ENCODE assay signal across 18 mouse cellular contexts in the genomic region with DNA sequence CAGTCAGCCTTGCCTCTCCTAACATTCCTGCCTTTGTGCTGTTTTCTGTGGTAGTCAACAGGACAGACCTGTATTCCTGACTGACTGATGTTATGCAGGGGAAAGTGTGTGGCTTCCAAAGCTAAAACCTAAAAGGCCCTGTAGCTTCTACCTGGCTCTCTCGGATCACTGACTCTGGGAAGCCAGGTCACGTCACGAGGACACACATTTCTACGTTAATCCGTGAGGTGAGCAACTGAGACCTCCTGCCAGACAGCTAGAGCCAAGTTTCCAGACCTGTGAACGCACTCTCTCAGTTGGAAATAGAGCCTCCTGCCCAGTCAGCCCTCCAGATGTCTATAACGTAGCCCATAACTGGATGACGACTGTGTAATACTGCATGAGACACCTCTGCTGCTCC. TPM values are rescaled to one million over a fixed set of nuclear protein-coding genes. Genes with fewer than 3 reads are reported as not detected.
DNase-seq lines count a peak whose midpoint lies in the region; ATAC-seq and TF ChIP-seq lines count a peak whose summit lies in the region.
"Had no signal": no experiment of that assay in that cellular context is flagged by ENCODE, and none has a peak within 500 bp of the region (broad histone marks: within the 10 kb centered on the region; RNA-seq: fewer than 3 reads in every experiment).

No protein-coding gene starts in this region.

- no peaks in the 10 kb centered on the region for H3K9me3 ChIP-seq in kidney, embryonic 14.5 days (ENCODE audit: control insufficient read depth, low read length)
- H3K9me3 ChIP-seq in hindbrain, embryonic 16.5 days (ENCODE audit: control insufficient read depth, low read length): no peaks in the 10 kb centered on the region
- H3K9me3 ChIP-seq: forebrain, embryonic 12.5 days; hindbrain, embryonic 13.5 days; limb, embryonic 12.5 days; neural tube, embryonic 13.5 days had no signal

- peaks cover 15% of the 10 kb centered on the region for H3K4me1 ChIP-seq in kidney, embryonic 14.5 days (ENCODE audit: control insufficient read depth, insufficient read depth, low read length)
- H3K4me1 ChIP-seq in hindbrain, embryonic 16.5 days (ENCODE audit: control insufficient read depth, insufficient read depth, low read depth, low read length): no peaks in the 10 kb centered on the region
- H3K4me1 ChIP-seq: forebrain, embryonic 12.5 days; hindbrain, embryonic 13.5 days; neural tube, embryonic 13.5 days had no signal

- WGBS in kidney, embryonic 14.5 days: 73% methylated on average over 8 of the region's 8 CpGs
- WGBS in hindbrain, embryonic 16.5 days: 85% methylated on average over 8 of the region's 8 CpGs

- no peaks in the 10 kb centered on the region for H3K79me2 ChIP-seq in myocyte (ENCODE audit: control insufficient read depth, insufficient read depth)

- no peak for ATAC-seq in kidney, embryonic 14.5 days (ENCODE audit: low FRiP score, low TSS enrichment)
- peak; percentile 48 for ATAC-seq in Patski
- no peak for ATAC-seq in hindbrain, embryonic 16.5 days
- ATAC-seq: lung, postnatal 0 days had no signal

- H3ac ChIP-seq in myocyte (ENCODE audit: control insufficient read depth, insufficient read length): no peak overlapping the region

- no peak overlapping the region for H3K27ac ChIP-seq in kidney, embryonic 14.5 days (ENCODE audit: low read depth, low read length)
- H3K27ac ChIP-seq in hindbrain, embryonic 16.5 days (ENCODE audit: low read depth, low read length): no peak overlapping the region
- H3K27ac ChIP-seq: forebrain, embryonic 12.5 days; hindbrain, embryonic 13.5 days; left cerebral cortex, adult 2 months; limb, embryonic 12.5 days; neural tube, embryonic 13.5 days had no signal

- H3K4me3 ChIP-seq in kidney, embryonic 14.5 days (ENCODE audit: low read length): no peak overlapping the region
- H3K4me3 ChIP-seq in myocyte: no peak overlapping the region
- H3K4me3 ChIP-seq in hindbrain, embryonic 16.5 days (ENCODE audit: low read length): no peak overlapping the region
- H3K4me3 ChIP-seq: forebrain, embryonic 12.5 days; hindbrain, embryonic 13.5 days; left cerebral cortex, adult 2 months; limb, embryonic 12.5 days; neural tube, embryonic 13.5 days had no signal

- peaks cover 14% of the 10 kb centered on the region; the same call in 1 of the 2 replicates for H3K36me3 ChIP-seq in kidney, embryonic 14.5 days (ENCODE audit: control insufficient read depth, insufficient read depth, low read length)
- peaks cover 24% of the 10 kb centered on the region for H3K36me3 ChIP-seq in myocyte (ENCODE audit: control insufficient read depth, insufficient read depth)
- no peaks in the 10 kb centered on the region for H3K36me3 ChIP-seq in hindbrain, embryonic 16.5 days (ENCODE audit: control insufficient read depth, insufficient read depth, low read length)
- H3K36me3 ChIP-seq: forebrain, embryonic 12.5 days; hindbrain, embryonic 13.5 days; neural tube, embryonic 13.5 days had no signal

- H3K27me3 ChIP-seq in kidney, embryonic 14.5 days (ENCODE audit: control insufficient read depth, insufficient read depth, low read length): no peaks in the 10 kb centered on the region
- H3K27me3 ChIP-seq in Patski: no peaks in the 10 kb centered on the region
- no peaks in the 10 kb centered on the region for H3K27me3 ChIP-seq in myocyte (ENCODE audit: control insufficient read depth, insufficient read depth, insufficient read length)
- H3K27me3 ChIP-seq in hindbrain, embryonic 16.5 days (replicated peaks; ENCODE audit: control insufficient read depth, insufficient read depth, low read length): no peaks in the 10 kb centered on the region
- H3K27me3 ChIP-seq: forebrain, embryonic 12.5 days; limb, embryonic 12.5 days; neural tube, embryonic 13.5 days had no signal

- in situ Hi-C loops in Patski (cut with MboI; ENCODE audit: low pct_unique_long_range_greater_than_20kb): no loop called here

- H3K9ac ChIP-seq in kidney, embryonic 14.5 days (ENCODE audit: low read depth, low read length): no peak overlapping the region
- H3K9ac ChIP-seq in hindbrain, embryonic 16.5 days (ENCODE audit: low read depth, low read length): no peak overlapping the region
- H3K9ac ChIP-seq: forebrain, embryonic 12.5 days; hindbrain, embryonic 13.5 days; limb, embryonic 12.5 days; neural tube, embryonic 13.5 days had no signal

- TF ChIP-seq POLR2A in myocyte (IDR thresholded peaks at IDR 0.05; ENCODE audit: insufficient read length, low read depth): no peak

- TF ChIP-seq CTCF in Patski (IDR thresholded peaks at IDR 0.05): no peak

- DNase-seq in kidney, adult 11 months: peak; percentile 81
- DNase-seq in Patski (ENCODE audit: low read depth, low spot score): no peak
- DNase-seq in kidney, adult 9 months: peak; percentile 83
- no peak for DNase-seq in left cerebral cortex, adult 18-20 months (ENCODE audit: low spot score in 2 of 2)
- DNase-seq: adrenal gland, adult 8-10 months; cerebellum, adult 8-10 months had no signal

- CTCF ChIA-PET in Patski (lab: Charles Lee): interaction anchor here (1.0 to 1.9 kb wide), 4 partner anchors 17 to 39 kb away, joined by 3 to 7 read pairs (median 4); a partner anchor contains a TSS

- POLR2A ChIA-PET in Patski (lab: Charles Lee): interaction anchor here (1.2 to 1.4 kb wide), 4 partner anchors 17 to 39 kb away, joined by 3 to 11 read pairs (median 4); a partner anchor contains a TSS

- no peak overlapping the region for H3K4me2 ChIP-seq in kidney, embryonic 14.5 days (replicated peaks; ENCODE audit: low read depth, low read length)
- no peak overlapping the region for H3K4me2 ChIP-seq in myocyte (ENCODE audit: low read depth)
- no peak overlapping the region for H3K4me2 ChIP-seq in hindbrain, embryonic 16.5 days (ENCODE audit: low read length)
- H3K4me2 ChIP-seq: forebrain, embryonic 12.5 days; hindbrain, embryonic 13.5 days; limb, embryonic 12.5 days; neural tube, embryonic 13.5 days had no signal

TF ChIP-seq in myocyte, 11 proteins besides CTCF, POLR2A, EP300 and RAD21:
- TF ChIP-seq TCF3 (IDR thresholded peaks at IDR 0.05; ENCODE audit: insufficient read length, low read depth) (no peak), POLR2AphosphoS2 (IDR thresholded peaks at IDR 0.05; ENCODE audit: insufficient read length, low read depth) (peak; percentile 16), REST (IDR thresholded peaks at IDR 0.05; ENCODE audit: insufficient read depth, insufficient read length) (no peak), TCF12 (IDR thresholded peaks at IDR 0.05; ENCODE audit: insufficient read depth, poor library complexity, severe bottlenecking) (no peak), USF1 (IDR thresholded peaks at IDR 0.05; ENCODE audit: low read depth) (no peak)

RNA-seq across cellular contexts. Expression of a gene that starts 17.0 kb away (rescaled TPM):
- 0.12 and 0.20 TPM in 2 replicates for polyA plus RNA-seq in kidney, embryonic 14.5 days (2014; fragmentation: Nextera tagmentation; extraction: Ambion mirVana)
- 0.10 TPM for polyA plus RNA-seq in Patski (2021)
- polyA plus RNA-seq in myocyte (2012; fragmentation: generic; extraction: Trizol): 0.01 TPM
- polyA plus RNA-seq in hindbrain, embryonic 16.5 days (2015; fragmentation: Nextera tagmentation; extraction: Ambion mirVana): 3.8 TPM in 2 replicates
- 1 to 10 TPM; 8.4 to 8.5 TPM for total RNA-seq in left cerebral cortex, adult 18-20 months (2021)
- total RNA-seq: granulocyte monocyte progenitor cell, adult 5-6 weeks had no signal

RNA-seq across cellular contexts. Expression of a gene that starts 19.0 kb away (rescaled TPM):
- not detected in 2 replicates for polyA plus RNA-seq in kidney, embryonic 14.5 days (2014; fragmentation: Nextera tagmentation; extraction: Ambion mirVana)
- polyA plus RNA-seq in Patski (2021) (0.06 TPM), myocyte (2012; fragmentation: generic; extraction: Trizol) (0.06 TPM)
- polyA plus RNA-seq in hindbrain, embryonic 16.5 days (2015; fragmentation: Nextera tagmentation; extraction: Ambion mirVana): 0.06 and 0.15 TPM in 2 replicates
- total RNA-seq in left cerebral cortex, adult 18-20 months (2021): under 1 TPM; 0.33 to 0.56 TPM
- total RNA-seq: adrenal gland, adult 8-10 months; granulocyte monocyte progenitor cell, adult 5-6 weeks; megakaryocyte-erythroid progenitor cell, adult 5-6 weeks had no signal

RNA-seq across cellular contexts. Expression of a gene that starts 21.7 kb away (rescaled TPM):
- polyA plus RNA-seq in kidney, embryonic 14.5 days (2014; fragmentation: Nextera tagmentation; extraction: Ambion mirVana): 87.8 and 108 TPM in 2 replicates
- polyA plus RNA-seq in Patski (2021): 672 TPM
- 52.4 TPM for polyA plus RNA-seq in myocyte (2012; fragmentation: generic; extraction: Trizol)
- 13.0 and 15.3 TPM in 2 replicates for polyA plus RNA-seq in hindbrain, embryonic 16.5 days (2015; fragmentation: Nextera tagmentation; extraction: Ambion mirVana)
- total RNA-seq in left cerebral cortex, adult 18-20 months (2021): 10 to 100 TPM; 72.7 to 80.1 TPM
- total RNA-seq: granulocyte monocyte progenitor cell, adult 5-6 weeks had no signal

RNA-seq across cellular contexts. Expression of a gene that starts 33.1 kb away (rescaled TPM):
- polyA plus RNA-seq in kidney, embryonic 14.5 days (2014; fragmentation: Nextera tagmentation; extraction: Ambion mirVana): 0.44 TPM in 1 of 2 replicates, not detected in the other
- 149 TPM for polyA plus RNA-seq in Patski (2021)
- polyA plus RNA-seq in myocyte (2012; fragmentation: generic; extraction: Trizol): 9.4 TPM
- polyA plus RNA-seq in hindbrain, embryonic 16.5 days (2015; fragmentation: Nextera tagmentation; extraction: Ambion mirVana): 0.66 and 0.75 TPM in 2 replicates
- under 1 TPM in 1 of 2 experiments, not detected in 1; 0.82 TPM for total RNA-seq in left cerebral cortex, adult 18-20 months (2021)
- total RNA-seq: ES-E14; left cerebral cortex, adult 2 months; megakaryocyte-erythroid progenitor cell, adult 5-6 weeks had no signal

RNA-seq across cellular contexts. Expression of a gene that starts 34.8 kb away (rescaled TPM):
- 66.8 and 69.4 TPM in 2 replicates for polyA plus RNA-seq in kidney, embryonic 14.5 days (2014; fragmentation: Nextera tagmentation; extraction: Ambion mirVana)
- 55.1 TPM for polyA plus RNA-seq in Patski (2021)
- 47.6 TPM for polyA plus RNA-seq in myocyte (2012; fragmentation: generic; extraction: Trizol)
- polyA plus RNA-seq in hindbrain, embryonic 16.5 days (2015; fragmentation: Nextera tagmentation; extraction: Ambion mirVana): 89.7 and 95.6 TPM in 2 replicates
- total RNA-seq in left cerebral cortex, adult 18-20 months (2021): 10 to 100 TPM; 43.5 to 44.6 TPM

Comparison
In these comparisons a context has a peak if more than half of its experiments do, and no peak if none do; other contexts are left out.
1. DNase-seq: peak in kidney, adult 11 months (single experiment) and kidney, adult 9 months (single experiment); none in Patski (single experiment) and left cerebral cortex, adult 18-20 months (0 of 2).